Mouse (Mus musculus) cerebellum, adult (tissue): ENCODE measurements around the gene Hmgxb4.
A peak's percentile ranks its signal among the peaks of the same experiment; 100 is the strongest.
"Not testable (repeated sequence)": the region's sequence is repeated elsewhere in the genome, so short reads cannot be mapped to it uniquely, and the experiment has no call there.

Experiments
- ATAC-seq: cut with Nextera tagmentation; 2 replicates; pipeline ENCODE4 v1.9.2; 2017; ENCODE audit warnings: mild to moderate bottlenecking, moderate library complexity, mixed read lengths; ENCODE audit not compliant: insufficient number of reproducible peaks, low FRiP score, low TSS enrichment

Hmgxb4 gene

DNA sequence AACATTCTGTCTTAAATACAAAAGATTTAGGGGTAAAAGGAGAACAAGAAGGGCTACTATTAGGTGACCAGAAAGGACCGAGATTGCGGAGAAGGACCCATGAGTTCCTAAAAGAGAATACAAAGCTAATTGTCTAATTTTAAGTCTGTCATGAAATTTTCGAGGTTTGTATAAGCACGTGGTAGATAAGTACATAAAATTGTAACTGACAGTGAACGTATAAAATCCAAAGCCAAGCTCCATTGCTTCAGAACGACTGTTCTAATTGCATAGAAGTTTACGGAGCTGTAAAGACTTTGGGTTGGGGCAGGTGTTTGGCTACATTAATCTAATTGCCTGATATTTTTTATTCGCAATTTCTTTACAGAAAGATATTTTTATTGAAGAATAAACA lies at the start of gene Hmgxb4:
Gene Hmgxb4 (plus strand): TSS at position 276 of the 394 bp plus-strand sequence.
- ATAC-seq = no peak

- ATAC-seq = no peak
These were observed 43.7 kb upstream of the Hmgxb4 start for GRCm38 (mm10) chr8:74949445-74949844.

- ATAC-seq = no peak
These were observed 29.2 kb upstream of the Hmgxb4 start for GRCm38 (mm10) chr8:74963983-74964382.

- ATAC-seq = not testable (repeated sequence)
These were observed 22.9 kb upstream of the Hmgxb4 start for GRCm38 (mm10) chr8:74970286-74970685.

DNA sequence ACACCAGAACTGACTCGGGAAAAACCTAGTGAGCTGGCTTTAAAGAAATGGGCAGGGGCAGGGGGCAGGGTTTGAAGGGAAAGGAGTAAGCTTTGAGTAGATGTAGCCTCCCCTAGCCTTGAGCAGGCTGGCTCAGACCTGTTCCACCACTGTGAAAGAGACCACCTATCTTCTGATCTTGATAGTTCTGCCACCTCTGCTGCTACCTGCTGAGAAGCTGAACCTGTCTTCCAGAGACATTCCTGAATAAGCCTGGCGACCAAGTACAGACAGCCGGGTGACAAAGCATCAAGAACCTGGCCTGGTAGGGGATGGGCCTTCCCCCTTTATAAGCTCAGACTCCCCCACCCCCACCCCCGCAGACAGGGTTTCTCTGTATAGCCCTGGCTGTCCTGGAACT lies 21.5 kb upstream of the Hmgxb4 start:
- ATAC-seq = no peak

- ATAC-seq = no peak
These were observed 20.8 kb upstream of the Hmgxb4 start for GRCm38 (mm10) chr8:74972322-74972883.

DNA sequence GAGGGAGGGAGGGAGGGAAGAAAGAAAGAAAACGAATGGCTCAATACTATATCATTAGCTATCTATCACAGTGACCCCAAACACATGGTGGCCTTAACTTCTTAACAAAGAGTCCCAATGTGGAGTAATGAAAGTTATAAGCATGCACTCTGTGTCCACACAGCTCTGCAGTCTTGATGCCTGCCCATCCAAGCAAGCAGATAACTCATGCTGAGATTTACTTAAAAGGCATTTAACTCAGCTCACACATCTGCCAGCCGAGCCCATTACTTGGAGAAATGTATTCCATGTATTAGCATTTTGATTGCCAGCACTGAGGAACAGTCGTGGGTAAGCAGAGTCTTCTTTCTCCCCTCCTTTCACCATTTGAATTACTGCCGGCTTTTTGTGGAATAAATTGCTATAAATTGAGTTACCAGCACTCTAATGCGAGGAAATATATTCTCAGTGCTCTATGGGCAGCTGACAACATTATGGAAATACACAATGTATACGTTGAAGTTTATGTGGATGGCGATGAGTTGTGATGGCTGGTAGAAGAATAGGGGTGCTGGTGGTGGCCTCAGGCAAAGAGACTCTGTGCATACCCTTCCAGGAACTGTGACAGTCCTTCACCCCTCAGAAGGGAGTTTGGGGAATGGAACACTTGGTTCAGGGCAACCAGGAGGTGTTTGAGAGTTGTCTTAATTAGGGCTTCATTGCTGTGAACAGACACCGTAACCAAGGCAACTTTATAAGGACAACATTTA lies 19.9 kb upstream of the Hmgxb4 start:
- no peak for ATAC-seq

DNA sequence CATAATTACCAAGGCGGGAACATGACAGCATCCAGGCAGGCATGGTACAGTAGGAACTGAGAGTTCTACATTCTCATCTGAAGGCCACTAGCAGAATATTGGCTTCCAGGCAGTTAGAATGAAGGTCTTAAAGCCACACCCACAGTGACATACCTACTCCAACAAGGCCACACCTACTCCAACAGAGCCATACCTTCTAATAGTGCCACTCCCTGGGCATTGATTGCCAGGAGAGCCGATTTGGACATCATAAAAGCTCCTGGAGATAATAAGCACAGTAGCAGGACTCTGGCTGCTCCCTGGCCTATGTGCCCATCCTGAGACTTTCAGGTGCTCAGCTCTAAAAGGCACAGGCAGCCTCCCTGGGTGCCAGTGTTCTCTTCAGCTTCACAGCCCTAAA lies 19.3 kb upstream of the Hmgxb4 start:
- no peak for ATAC-seq

DNA sequence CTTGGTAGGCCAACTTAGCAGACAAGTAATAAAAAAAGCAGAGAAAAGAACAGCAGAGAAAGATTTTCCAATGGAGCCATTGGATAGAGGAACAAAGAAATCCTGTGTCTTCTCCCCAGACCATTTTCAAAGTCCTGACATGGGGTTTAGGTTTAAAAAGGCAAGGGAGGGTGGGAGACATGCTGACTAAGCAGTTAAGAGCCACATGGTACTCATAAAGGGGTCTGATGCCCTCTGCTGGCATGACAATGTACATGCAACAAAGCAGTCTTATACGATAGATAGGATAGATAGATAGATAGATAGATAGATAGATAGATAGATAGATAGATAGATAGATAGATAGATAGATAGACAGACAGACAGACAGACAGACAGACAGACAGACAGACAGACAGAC lies 15.7 kb upstream of the Hmgxb4 start:
- ATAC-seq = no peak

- 0 out of 2 replicates have a peak, but pooled peaks have one; percentile 10 for ATAC-seq
These were observed 13.0 kb upstream of the Hmgxb4 start for GRCm38 (mm10) chr8:74980060-74980710.

GRCm38 (mm10) chr8:74980711-74981062 lies 12.5 kb upstream of the Hmgxb4 start:
- ATAC-seq = peak; percentile 80

- ATAC-seq = no peak
These were observed 11.3 kb upstream of the Hmgxb4 start for GRCm38 (mm10) chr8:74981809-74982208.

DNA sequence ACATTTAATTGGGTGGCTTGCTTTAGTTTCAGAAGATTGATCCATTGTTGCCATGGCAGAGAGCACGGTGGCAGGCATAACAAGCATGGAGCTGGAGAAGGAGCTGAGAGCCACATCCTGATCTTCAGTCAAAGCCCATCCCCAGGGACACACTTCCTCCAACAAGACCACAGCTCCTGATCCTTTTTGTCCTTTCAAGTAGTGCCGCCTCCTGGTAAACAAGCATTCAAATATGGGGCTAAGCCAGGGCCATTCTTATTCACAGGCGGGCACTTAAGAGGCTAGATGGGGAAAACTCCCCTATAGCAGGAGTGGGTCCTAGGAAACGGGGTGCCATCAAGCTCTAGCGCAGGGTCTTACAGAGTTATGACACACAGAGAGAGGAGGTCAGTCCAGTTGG lies 5.7 kb upstream of the Hmgxb4 start:
- ATAC-seq = no peak

DNA sequence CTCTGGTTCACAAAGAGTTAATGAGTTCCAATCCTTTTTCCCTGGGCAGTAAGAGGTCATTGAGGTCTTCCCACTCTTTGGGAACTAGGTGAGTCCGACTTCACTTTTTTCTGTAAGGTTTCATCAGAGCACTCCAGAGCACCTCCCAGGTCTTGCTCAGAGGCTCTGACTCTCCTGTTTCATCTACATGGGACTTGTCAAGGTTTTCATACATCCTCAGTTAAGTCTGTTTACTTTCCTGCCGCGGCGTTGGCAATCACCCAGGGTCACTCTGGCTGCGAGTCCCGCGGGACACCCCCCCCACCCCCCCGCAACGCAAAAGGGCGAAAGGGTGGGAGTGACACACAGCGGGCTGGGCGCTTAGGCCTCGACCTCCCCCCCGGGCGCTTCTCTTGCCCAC lies 3.1 kb upstream of the Hmgxb4 start:
- no peak for ATAC-seq

GRCm38 (mm10) chr8:74993475-74994451 lies 607 bp downstream of the Hmgxb4 start:
- ATAC-seq = peak; percentile 96

DNA sequence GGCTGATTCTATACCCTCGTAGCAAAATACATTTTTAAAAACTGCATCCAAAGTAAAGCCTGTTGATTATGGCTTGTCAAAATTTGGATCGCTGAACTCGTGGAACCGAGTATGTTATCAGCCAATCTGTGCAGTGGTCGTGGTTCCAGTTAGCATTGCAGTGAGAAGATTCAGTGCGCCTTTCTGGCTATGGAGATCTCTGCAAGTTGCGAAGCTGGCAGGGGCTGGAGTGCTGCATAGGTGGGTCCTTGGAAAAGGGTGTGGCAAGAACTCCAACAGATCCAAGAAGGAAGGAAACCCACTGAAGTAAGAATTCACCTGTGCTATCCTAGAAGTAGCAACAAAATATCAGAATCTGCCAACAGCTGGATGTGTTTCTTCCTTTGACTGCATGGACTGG lies 1.4 kb downstream of the Hmgxb4 start:
- ATAC-seq = no peak

- no peak for ATAC-seq
These were observed 7.3 kb downstream of the Hmgxb4 start for GRCm38 (mm10) chr8:75000431-75000830.

- no peak for ATAC-seq
These were observed 15.7 kb downstream of the Hmgxb4 start for GRCm38 (mm10) chr8:75008826-75009225.

GRCm38 (mm10) chr8:75013557-75013956 lies 20.4 kb downstream of the Hmgxb4 start:
- ATAC-seq = no peak

- ATAC-seq = no peak
These were observed 20.8 kb downstream of the Hmgxb4 start for GRCm38 (mm10) chr8:75013964-75014363.

DNA sequence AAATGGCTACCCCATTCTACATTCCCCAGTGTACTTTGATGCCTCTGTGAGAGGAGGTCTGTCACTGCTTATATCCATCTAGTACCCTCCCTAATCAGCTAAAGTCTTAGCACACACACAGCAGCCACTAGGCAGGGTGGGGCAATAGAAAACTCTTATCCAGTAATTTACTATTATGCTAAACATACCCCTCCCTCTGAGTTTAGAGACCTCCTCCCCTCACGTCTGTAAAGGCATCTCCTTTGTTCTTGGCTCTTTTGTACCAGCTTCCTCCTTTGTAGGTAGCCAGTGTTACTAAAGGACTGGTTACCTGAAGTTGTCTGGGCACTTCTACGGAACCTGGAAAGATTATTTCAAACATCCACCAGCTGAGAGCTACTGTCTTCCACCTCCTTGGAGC lies 22.8 kb downstream of the Hmgxb4 start:
- no peak for ATAC-seq
